Mouse (Mus musculus) monocyte, adult 2 months (primary cell): ENCODE data around the gene Tmem39a.

Experiments
- DNase-seq, 2 experiments: peaks; one replicate each; pipeline ENCODE4 v3.0.0; 2022; ENCODE audit warnings: low spot score in 2 of 2, low read depth in 1 of 2

The Tmem39a gene

GRCm38 (mm10) chr16:38558221-38558748 lies at the start of gene Tmem39a:
Gene Tmem39a, plus strand, starts transcription at chr16:38558698.
- no peak for DNase-seq

- DNase-seq, result no peak
Observed at GRCm38 (mm10) chr16:38510846-38511245, 47.7 kb upstream of the Tmem39a start.

DNA sequence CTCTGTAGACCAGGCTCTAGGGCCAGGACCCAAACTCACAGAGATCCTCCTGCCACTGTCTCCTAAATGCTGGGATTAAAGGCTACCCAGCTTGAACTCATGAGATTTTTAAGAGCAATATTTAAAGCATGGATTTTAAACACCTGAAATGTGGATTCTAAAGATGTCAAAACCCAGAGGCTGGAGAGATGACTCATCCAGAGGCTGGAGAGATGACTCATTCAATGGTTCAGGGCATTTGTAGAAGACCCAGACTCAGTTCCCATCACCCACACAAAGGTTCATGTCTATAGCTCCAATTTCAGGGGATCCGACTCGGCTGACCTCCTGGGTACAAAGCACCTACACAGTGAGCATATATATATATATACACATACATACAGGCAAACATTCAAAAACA lies 39.4 kb upstream of the Tmem39a start:
- DNase-seq, result no peak

DNA sequence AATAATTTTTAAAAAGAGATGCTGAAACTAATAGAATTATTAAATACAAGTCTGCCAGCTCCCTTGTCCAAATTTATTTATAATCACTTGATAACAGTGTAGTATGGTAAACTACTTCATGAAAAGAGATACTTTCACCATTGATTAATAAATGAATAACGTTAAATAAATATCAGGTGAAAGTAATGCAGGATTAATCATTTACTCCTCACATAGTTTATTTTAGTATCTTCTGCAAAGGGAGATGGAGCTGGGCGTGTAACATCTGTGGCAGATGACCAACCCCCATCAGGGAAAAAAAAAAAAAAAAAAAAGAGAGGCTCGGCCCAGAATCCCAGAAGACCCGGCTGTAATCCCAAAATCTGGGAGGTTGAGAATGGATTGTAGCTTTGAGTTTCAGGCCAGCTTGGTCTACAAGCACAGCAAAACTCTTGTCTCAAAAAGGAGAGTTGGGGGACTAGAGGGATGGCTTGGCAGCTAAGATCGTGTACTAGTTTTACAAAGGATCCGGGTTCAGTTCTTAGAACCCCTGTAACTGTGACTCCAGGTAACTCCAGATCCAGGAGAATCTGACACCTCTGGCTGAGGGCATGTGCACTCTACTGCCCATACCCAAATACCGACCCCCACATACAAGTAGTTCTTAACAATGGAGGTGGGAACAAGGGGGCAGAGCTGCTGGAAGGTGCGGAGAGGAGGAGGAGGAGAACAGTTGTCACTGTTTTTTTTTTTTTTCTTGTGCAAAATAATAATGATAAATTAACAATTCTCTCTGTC lies 37.1 kb upstream of the Tmem39a start:
- no peak for DNase-seq

GRCm38 (mm10) chr16:38522129-38523084 lies 36.1 kb upstream of the Tmem39a start, which contains the start of gene Timmdc1:
Gene Timmdc1, minus strand, starts transcription at chr16:38522663.
- peak; percentile 84 to 93 for DNase-seq

DNA sequence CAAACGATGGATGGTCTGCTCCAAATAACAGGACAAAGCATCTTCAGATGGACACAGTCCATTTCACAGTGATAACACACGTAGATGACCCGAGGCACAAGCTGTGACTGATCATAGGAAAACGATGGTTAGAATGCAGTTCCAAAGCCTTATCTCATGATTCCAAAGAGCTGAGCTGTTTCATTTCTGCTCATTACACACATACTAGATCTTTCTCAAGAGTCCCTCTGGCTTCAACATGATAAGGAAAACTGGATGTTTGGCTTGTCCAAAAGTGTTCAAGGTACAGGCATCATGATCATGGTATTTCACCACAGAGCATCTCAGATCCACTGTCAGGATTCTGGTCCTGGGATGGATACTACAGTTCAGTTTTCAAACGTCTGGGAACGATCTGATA lies 32.2 kb upstream of the Tmem39a start:
- DNase-seq, result no peak

DNA sequence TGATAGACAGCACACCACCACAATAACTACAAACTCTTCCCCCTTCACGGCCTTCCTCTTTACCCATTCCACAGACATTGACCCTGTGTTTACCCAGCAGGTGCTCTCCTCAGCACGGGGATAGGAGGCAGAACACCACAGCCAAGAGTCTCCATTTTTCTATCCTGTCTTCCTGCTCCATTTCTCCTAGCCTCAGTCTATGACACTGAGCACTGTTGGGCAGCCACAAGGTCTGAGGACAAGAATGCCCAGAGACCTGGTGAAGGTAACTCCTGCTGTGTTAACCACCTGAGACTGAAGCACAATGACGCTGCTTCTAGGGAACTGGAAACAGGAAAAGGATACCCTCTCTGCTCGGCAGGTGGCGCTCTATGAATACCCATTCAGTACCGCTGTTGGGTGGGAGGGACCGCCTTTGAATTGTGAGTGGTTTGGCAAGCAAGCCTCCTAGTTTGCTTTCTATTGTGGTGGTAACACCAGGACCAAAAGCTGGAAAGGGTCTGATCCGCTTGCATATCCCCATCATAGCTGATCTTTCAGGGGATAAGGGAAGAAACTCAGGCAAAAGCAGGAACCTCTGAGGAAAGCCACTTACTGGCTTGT lies 21.9 kb upstream of the Tmem39a start:
- peak; percentile 27 to 47 for DNase-seq

DNA sequence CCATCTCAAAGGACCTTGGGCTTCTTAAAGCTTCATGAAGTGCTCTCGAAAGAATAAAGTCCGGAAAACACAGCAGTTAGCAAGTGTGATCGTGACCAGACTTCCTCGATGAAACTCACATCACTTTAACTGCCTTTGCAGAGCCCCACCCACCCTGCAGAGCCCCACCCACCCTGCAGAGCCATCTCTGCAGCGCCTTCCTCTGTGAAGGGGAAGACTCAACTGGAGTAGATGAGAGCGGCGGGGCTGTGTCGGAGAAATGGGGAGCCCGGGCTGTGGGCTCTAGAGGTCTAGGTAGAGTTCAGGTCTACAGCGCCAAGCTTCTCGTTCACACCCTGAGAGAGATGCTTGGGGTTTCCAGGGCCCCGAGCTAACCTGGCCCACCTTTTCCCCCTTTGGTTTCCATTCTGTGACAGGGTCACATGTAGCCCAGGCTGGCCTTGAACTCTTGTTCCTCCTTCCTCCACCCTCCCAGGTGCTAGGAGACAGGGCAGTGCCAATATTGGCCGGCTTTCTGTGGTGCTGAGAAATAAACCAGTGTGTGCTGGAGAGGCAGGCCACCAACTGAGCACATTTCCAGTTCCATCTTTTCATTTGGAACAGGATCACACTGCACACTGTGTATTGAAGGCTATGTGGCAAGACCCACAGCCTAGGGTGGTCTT lies 19.6 kb upstream of the Tmem39a start:
- no peak for DNase-seq

DNA sequence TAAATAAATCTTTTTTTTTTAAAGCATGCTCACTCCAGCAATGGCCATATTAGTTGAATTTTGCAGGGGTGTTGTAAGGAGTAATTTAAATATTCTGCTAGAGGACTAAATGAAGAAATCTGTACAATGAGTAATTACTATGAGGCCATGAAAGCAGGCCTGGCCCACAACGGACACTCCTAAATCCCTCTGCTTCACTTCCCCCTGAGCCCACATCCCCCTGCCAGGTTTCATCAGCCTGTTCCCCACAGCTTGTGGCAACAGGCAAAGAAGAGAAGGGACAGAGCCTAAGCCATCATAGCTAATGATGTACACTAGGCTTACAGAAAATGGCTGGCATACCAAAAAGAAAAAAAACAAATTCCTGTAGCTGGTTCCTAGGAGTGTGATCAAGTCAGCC lies 10.5 kb upstream of the Tmem39a start:
- no peak for DNase-seq

- peak in 1 of 2 experiments; percentile 43 for DNase-seq
Observed at GRCm38 (mm10) chr16:38549479-38550396, 8.8 kb upstream of the Tmem39a start, which contains the start of gene Poglut1. Gene Poglut1, minus strand, starts transcription at chr16:38550258.

- DNase-seq, result no peak
Observed at GRCm38 (mm10) chr16:38555988-38556387, 2.5 kb upstream of the Tmem39a start.

- peak; percentile 78 to 91 for DNase-seq
Observed at GRCm38 (mm10) chr16:38562131-38562967, 3.9 kb downstream of the Tmem39a start.

DNA sequence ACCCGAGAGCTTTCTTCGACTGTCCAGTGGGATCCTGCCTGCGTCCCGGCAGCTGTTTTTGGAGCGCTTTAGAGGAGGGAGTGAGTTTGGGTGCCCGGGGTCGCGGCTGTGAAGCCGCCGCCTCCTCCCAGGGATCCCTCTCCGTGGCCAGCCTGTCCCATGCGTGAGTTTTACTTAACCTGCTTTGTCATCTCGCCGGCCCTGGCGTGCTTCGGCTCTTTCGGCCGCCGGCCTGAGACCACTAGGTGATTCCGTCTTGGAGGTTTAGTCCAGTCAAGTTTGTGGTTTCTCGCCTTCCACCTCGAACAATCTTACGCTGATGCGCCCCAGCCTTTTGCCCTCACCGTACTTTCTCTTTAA lies 4.5 kb downstream of the Tmem39a start:
- DNase-seq, result no peak

GRCm38 (mm10) chr16:38563516-38563915 lies 5.0 kb downstream of the Tmem39a start:
- DNase-seq, result no peak

DNA sequence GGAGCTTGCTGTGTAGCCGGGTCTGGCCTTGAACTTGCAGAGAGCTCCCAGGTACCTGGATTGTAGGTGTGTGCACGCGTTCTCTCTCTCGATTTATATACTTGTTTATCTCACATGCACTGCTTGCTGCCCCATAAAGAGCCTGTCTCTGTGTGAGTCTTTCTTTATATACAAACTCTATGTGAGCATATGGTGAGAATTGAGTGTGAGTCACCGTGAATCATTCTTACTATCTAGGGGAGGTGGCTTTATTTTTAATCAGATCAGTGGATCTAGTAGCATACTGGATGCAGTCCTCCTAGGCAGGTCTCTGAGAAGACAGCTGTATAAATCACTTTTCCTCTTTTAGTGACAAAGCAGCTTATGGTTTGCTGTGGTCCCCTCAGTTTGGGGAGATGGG lies 9.7 kb downstream of the Tmem39a start:
- no peak for DNase-seq

DNA sequence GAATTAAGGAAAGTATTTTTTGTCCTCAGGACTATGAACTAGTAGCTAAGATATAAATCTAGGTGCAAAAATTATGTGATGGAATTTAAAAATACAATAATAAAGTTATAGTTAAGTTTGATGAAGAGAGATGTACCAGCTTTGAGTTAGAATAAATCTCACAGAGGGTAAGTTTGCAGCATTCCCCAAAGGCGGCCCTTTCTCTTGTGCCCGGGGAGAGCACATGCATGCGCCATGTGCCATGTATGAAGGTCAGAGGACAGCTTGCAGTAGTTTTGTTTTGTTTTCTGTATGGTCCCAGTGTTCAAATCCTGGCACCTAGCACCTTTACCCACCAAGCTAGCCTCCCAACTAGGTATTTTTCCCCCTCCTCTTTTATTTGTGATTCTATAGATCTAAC lies 13.0 kb downstream of the Tmem39a start:
- no peak for DNase-seq

DNA sequence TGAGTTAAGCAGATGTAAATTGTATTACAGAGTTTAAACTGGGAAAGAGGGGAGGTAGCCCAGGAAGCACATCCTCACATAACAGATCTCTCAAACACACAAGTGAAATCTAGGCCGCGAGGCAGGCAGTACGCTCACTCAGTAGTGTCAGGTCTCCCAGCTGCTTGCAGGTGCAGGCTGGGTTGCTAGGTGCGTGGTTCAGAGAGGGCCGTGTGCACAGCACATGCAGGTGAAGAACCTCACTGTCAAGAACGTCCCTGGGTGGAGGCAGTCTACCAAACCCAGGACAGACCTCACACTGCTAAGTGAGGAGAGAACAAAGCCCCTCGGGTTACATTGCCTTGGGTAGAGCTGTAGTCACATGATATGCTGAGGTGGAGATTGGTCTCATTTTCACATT lies 26.3 kb downstream of the Tmem39a start:
- DNase-seq, result no peak

DNA sequence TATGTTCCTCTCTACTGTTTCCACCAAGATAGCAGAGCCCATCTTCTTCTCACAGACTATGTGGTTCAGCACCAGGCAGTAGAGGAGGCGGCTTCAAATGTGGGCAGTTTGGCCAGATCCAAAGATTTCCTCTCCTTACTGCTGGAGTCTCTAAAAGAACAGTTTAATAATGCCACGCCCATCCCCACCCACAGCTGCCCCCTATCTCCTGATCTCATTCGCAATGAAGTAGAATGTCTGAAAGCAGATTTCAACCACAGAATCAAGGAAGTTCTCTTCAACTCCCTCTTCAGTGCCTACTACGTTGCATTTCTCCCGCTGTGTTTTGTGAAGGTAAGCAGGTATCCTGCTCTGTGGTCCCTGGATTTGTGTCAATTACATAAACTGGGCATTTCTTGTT lies 26.7 kb downstream of the Tmem39a start:
- DNase-seq, result no peak

GRCm38 (mm10) chr16:38587163-38587562 lies 28.7 kb downstream of the Tmem39a start:
- no peak for DNase-seq
